Mouse (Mus musculus) heart, postnatal 0 days (tissue): ENCODE results near the gene Oaz3.

ENCODE experiments used
- CTCF ChIP-seq: IDR thresholded peaks from 2 replicates; pipeline ENCODE4 v1.5.1; 2016; ENCODE audit warnings: antibody characterized with exemption, control low read depth, low read depth
- EP300 ChIP-seq: IDR thresholded peaks from 2 replicates; pipeline ENCODE4 v1.6.1; 2016; ENCODE audit warnings: antibody characterized with exemption, low read depth

DNA sequence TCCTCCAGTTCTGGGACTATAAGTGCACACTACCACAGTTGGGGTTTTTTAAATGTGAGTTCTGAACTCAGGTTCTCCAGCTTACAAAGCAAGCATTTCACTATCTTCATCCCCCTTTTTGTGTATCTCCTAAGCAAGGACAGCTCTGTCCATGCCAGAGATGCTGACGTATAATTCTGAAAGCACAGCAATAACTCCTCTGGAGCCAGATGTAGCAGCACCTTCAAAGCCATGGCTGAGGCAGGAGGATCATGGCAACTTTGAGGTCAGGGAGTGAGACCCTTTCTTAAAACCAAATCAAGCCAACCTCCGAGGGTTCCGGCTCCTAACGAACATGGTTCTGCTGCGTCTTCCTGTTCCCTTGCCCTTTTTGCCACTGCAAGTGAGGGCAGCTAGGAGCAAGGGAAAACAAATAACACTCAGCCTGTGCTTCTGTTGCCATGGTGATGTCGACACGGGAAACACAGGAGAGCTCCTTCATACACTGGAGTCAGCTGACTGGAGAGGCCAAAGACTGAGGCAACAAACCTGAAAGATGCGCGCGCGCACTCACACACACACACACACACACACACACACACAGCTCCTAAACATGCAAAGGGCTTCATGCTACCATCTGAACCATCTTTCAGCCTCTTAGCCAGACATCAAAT lies 20.3 kb upstream of the Oaz3 start:
- TF ChIP-seq CTCF (no peak), EP300 (no peak)
